In genomic region chr15:99352306-99352705, GRCm38 (mm10) we compare ENCODE assay signal across 23 mouse cellular contexts. TPM values are rescaled to one million over a fixed set of nuclear protein-coding genes. Genes with fewer than 3 reads are reported as not detected.
"Had no signal": no experiment of that assay in that cellular context is flagged by ENCODE, and none has a peak within 500 bp of the region (broad histone marks: within the 10 kb centered on the region; RNA-seq: fewer than 3 reads in every experiment).

No protein-coding gene starts in this region.

- H3K4me3 ChIP-seq: heart, adult 2 months; heart, embryonic 13.5 days; hindbrain, embryonic 10.5 days; hindbrain, embryonic 12.5 days; intestine, embryonic 15.5 days; limb, embryonic 13.5 days; limb, embryonic 15.5 days; liver, embryonic 12.5 days had no signal

- H3K36me3 ChIP-seq: heart, embryonic 13.5 days; hindbrain, embryonic 10.5 days; hindbrain, embryonic 12.5 days; intestine, embryonic 15.5 days; limb, embryonic 13.5 days; limb, embryonic 15.5 days; liver, embryonic 12.5 days had no signal

- DNase-seq: gastrocnemius, postnatal 14 days; heart, postnatal 10 days; heart, postnatal 36 days; kidney, adult 18-20 months; kidney, adult 8-10 months; kidney, postnatal 10 days; layer of hippocampus, adult 9-11 months; layer of hippocampus, postnatal 36 days; left cerebral cortex, postnatal 4 days had no signal

- H3K27me3 ChIP-seq: heart, embryonic 13.5 days; hindbrain, embryonic 12.5 days; intestine, embryonic 15.5 days; limb, embryonic 13.5 days; limb, embryonic 15.5 days; liver, embryonic 12.5 days had no signal

RNA-seq across cellular contexts. Expression of gene Fam186b, which starts 56.6 kb away (rescaled TPM):
- total RNA-seq: gastrocnemius, adult 8-10 months; gastrocnemius, postnatal 14 days; granulocyte monocyte progenitor cell, adult 5-6 weeks; heart, adult 2 months; heart, postnatal 36 days; liver, adult 2 months had no signal
- polyA plus RNA-seq: heart, adult 2 months; intestine, postnatal 0 days; large intestine, adult 2 months; limb, embryonic 11.5 days; liver, adult 2 months had no signal
